Mouse (Mus musculus): Measurements from ENCODE around the gene Mettl17. TPM values are rescaled to one million over a fixed set of nuclear protein-coding genes. Genes with fewer than 3 reads are reported as not detected.
"Not testable (repeated sequence)": the region's sequence is repeated elsewhere in the genome, so short reads cannot be mapped to it uniquely, and the experiment has no call there.

Gene Mettl17
- polyA plus RNA-seq, 1 experiment from 2014 or later: 68.0 TPM

- H3K9ac ChIP-seq (replicated peaks): no peak overlapping the region
- WGBS: 87% methylated on average over 4 of the region's 4 CpGs
- H3K27ac ChIP-seq (replicated peaks): no peak overlapping the region
Measured at GRCm38 (mm10) chr14:51918966-51919365, 34.3 kb downstream of the Mettl17 start.

DNA sequence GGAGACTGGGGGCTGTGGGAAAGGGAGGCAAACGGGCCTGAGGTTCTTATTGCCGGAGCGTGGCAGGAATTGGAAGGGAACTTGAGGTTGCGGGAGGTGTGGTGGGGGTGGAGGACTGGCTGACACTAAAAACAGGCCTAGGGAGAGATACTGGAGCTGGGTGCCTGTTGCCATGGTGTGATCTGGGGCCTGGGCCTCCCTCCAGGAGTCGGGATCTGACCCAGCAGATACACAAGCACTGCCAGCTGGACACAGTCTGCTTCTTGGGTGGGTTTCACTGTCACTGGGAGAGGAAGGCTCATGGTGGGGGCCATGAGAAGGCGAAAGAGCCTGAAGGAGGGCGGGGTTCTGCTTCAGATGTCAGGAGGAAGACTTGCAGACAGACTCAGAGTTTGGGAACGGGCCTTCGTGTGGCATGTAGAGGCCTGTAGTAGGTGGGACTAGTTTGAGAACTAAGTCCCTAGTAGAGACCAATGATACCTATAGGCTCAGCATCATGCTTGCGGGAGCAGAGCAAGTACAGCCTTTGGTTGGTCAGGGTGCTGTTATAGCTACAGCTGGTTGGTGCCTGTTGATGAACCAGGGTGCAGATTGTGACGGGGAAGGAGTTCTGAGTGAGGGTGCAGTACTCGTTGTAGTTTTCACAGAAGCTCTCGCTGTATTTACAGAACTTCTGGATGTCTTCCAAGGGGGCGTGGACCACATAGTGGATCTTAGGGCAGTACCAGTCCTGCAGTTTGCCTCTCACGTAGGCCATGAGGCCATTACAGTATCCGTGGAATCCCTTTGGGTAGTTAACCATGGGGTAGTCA lies 37.3 kb downstream of the Mettl17 start:
- H3K4me1 ChIP-seq: no peaks in the 10 kb centered on the region
- WGBS: 87% methylated on average over 16 of the region's 16 CpGs
- H3K27ac ChIP-seq (replicated peaks): no peak overlapping the region
- H3K36me3 ChIP-seq: no peaks in the 10 kb centered on the region
- H3K27me3 ChIP-seq: no peaks in the 10 kb centered on the region; the same call in 1 of the 2 replicates
- no peak overlapping the region for H3K4me2 ChIP-seq (replicated peaks)
- ATAC-seq (ENCODE audit: low FRiP score, low read depth): no peak
- H3K9me3 ChIP-seq: no peaks in the 10 kb centered on the region
- no peak overlapping the region for H3K9ac ChIP-seq (replicated peaks)
- no peak overlapping the region for H3K4me3 ChIP-seq

More at GRCm38 (mm10) chr14:51918966-51919365, 34.3 kb downstream of the Mettl17 start:
- peaks cover 11% of the 10 kb centered on the region for H3K4me1 ChIP-seq
- ATAC-seq (ENCODE audit: low FRiP score, low read depth): no peak
- no peaks in the 10 kb centered on the region for H3K36me3 ChIP-seq
- H3K4me3 ChIP-seq: no peak overlapping the region
- no peak overlapping the region for H3K4me2 ChIP-seq (replicated peaks)
- no peaks in the 10 kb centered on the region for H3K9me3 ChIP-seq
- peaks cover 9% of the 10 kb centered on the region for H3K27me3 ChIP-seq

DNA sequence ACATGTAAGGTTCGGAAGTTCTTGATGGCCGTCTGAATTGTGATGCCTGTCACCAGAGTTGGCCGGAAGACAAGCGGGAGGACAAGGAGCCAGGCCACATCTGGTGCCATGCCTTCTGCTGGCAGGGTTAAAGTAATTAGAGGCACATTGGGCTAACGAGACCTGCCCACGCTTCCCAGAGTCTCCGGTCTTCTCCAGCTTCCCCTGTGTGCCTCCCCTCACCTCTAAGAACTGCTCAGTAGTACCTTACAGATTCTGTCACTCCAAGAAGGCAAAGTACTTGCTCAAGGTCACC lies 37.9 kb downstream of the Mettl17 start, which contains the start of gene Rnase13:
Gene Rnase13 (minus strand): TSS at position 203 of the 295 bp plus-strand sequence.
- 95% methylated on average over 7 of the region's 7 CpGs for WGBS
- Histone ChIP-seq H3K36me3 (no peaks in the 10 kb centered on the region), H3K27ac (replicated peaks) (no peak within 1 kb of the TSS), H3K9ac (replicated peaks) (no peak within 1 kb of the TSS), H3K4me3 (no peak within 1 kb of the TSS), H3K4me1 (no peaks in the 10 kb centered on the region), H3K27me3 (no peaks in the 10 kb centered on the region; the same call in 1 of the 2 replicates), H3K9me3 (no peaks in the 10 kb centered on the region), H3K4me2 (replicated peaks) (no peak within 1 kb of the TSS)
- no peak for ATAC-seq (ENCODE audit: low FRiP score, low read depth)

DNA sequence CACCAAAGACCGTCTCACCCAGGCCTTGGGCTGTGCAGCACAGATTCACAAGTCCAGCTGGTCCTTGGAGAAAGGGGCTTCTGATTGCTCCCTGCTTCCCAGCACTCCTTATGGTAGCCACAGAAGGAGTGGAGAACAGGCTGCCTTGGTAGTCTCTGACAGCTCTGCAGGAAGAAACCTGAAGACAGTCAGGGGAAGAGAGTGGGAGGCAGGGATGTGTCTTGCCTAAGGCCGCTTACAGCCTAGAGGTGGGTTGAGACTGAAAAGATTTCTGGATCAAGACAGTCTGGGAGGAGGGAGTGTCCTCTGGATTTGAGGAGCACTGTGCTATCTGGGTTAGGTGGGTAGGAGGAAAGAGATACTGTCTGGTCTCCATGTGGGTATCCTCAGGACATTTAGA lies 38.3 kb downstream of the Mettl17 start:
- H3K4me3 ChIP-seq: no peak overlapping the region

GRCm38 (mm10) chr14:51923492-51923891 lies 38.9 kb downstream of the Mettl17 start:
- H3K4me3 ChIP-seq: no peak overlapping the region
- H3K36me3 ChIP-seq: no peaks in the 10 kb centered on the region
- H3K9ac ChIP-seq (replicated peaks): no peak overlapping the region
- H3K9me3 ChIP-seq: no peaks in the 10 kb centered on the region
- H3K4me2 ChIP-seq (replicated peaks): no peak overlapping the region
- no peaks in the 10 kb centered on the region; the same call in 1 of the 2 replicates for H3K27me3 ChIP-seq
- no peak overlapping the region for H3K27ac ChIP-seq (replicated peaks)
- H3K4me1 ChIP-seq: no peaks in the 10 kb centered on the region
- ATAC-seq (ENCODE audit: low FRiP score, low read depth): no peak
- WGBS: 73% methylated on average over 4 of the region's 4 CpGs

More for the DNA sequence above, 38.3 kb downstream of the Mettl17 start:
- H3K9me3 ChIP-seq: no peaks in the 10 kb centered on the region
- H3K4me1 ChIP-seq: no peaks in the 10 kb centered on the region
- ATAC-seq (ENCODE audit: low FRiP score, low read depth): no peak
- H3K4me2 ChIP-seq (replicated peaks): no peak overlapping the region
- 90% methylated on average over 2 of the region's 2 CpGs for WGBS
- H3K9ac ChIP-seq (replicated peaks): no peak overlapping the region
- H3K27me3 ChIP-seq: no peaks in the 10 kb centered on the region; the same call in 1 of the 2 replicates
- no peak overlapping the region for H3K27ac ChIP-seq (replicated peaks)
- no peaks in the 10 kb centered on the region for H3K36me3 ChIP-seq

DNA sequence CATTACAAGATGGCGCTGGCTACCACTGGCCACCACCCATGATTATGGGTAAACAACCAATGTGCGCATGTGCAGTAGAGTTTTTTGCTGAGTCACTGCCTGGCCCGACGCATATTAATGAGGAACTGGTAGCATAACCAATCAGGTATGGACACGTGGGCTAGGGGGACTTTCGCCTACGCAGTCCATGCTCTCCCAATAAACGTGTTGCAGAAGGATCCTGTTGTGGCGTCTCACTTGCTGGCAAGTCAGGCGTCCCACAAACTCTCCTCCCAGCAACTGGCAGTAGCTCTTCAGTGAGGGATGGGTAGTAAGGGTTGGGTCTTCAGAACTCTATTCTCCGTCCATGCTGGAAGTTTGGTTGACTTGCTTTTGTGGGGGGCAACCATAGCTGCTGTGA lies 42.3 kb downstream of the Mettl17 start:
- not testable (repeated sequence) for H3K4me1 ChIP-seq; ATAC-seq (ENCODE audit: low FRiP score, low read depth); H3K36me3 ChIP-seq; H3K9me3 ChIP-seq; H3K27me3 ChIP-seq; H3K4me2 ChIP-seq (replicated peaks); H3K9ac ChIP-seq (replicated peaks); H3K27ac ChIP-seq (replicated peaks); H3K4me3 ChIP-seq
- WGBS: 93% methylated on average over 11 of the region's 11 CpGs

GRCm38 (mm10) chr14:51929309-51929943 lies 44.8 kb downstream of the Mettl17 start:
- Histone ChIP-seq H3K27me3 (0 out of 2 replicates have a peak, but pooled peaks cover 4% of the 10 kb centered on the region), H3K4me2 (replicated peaks) (no peak overlapping the region), H3K36me3 (no peaks in the 10 kb centered on the region), H3K9me3 (no peaks in the 10 kb centered on the region), H3K4me1 (no peaks in the 10 kb centered on the region), H3K4me3 (no peak overlapping the region), H3K27ac (replicated peaks) (no peak overlapping the region), H3K9ac (replicated peaks) (no peak overlapping the region)
- 81% methylated on average over 8 of the region's 8 CpGs for WGBS
- no peak for ATAC-seq (ENCODE audit: low FRiP score, low read depth)

- H3K36me3 ChIP-seq: no peaks in the 10 kb centered on the region
- H3K4me3 ChIP-seq: no peak overlapping the region
- H3K27me3 ChIP-seq: 0 out of 2 replicates have a peak, but pooled peaks cover 4% of the 10 kb centered on the region
- no peak overlapping the region for H3K27ac ChIP-seq (replicated peaks)
- no peak overlapping the region for H3K4me2 ChIP-seq (replicated peaks)
- no peaks in the 10 kb centered on the region for H3K4me1 ChIP-seq
- 74% methylated on average over 9 of the region's 9 CpGs for WGBS
- no peak for ATAC-seq (ENCODE audit: low FRiP score, low read depth)
- H3K9me3 ChIP-seq: no peaks in the 10 kb centered on the region
- H3K9ac ChIP-seq (replicated peaks): no peak overlapping the region
Measured at GRCm38 (mm10) chr14:51929968-51930367, 45.3 kb downstream of the Mettl17 start.

DNA sequence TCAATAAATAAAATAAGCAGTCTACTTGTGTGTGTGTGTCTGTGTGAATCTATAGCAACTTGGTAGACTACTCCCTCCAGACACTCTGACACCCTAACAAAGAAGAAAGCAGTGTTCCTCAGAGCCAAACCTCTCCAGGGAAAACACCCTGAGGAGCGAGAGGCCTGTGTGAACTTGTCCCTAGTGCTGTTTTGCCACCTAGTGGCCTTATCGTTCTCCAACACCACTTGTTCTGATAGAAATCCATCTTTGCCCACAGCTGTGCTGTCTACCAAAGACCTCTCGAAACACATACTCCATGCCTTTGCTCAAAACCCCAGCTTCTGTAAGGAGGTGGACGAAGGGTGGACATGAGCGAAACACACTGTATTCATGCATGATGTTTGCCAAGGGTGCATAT lies 46.2 kb downstream of the Mettl17 start:
- 40% methylated on average over 5 of the region's 5 CpGs for WGBS
- Histone ChIP-seq H3K4me3 (no peak overlapping the region), H3K27me3 (0 out of 2 replicates have a peak, but pooled peaks cover 4% of the 10 kb centered on the region), H3K36me3 (no peaks in the 10 kb centered on the region), H3K9ac (replicated peaks) (no peak overlapping the region), H3K27ac (replicated peaks) (no peak overlapping the region), H3K4me1 (no peaks in the 10 kb centered on the region), H3K4me2 (replicated peaks) (no peak overlapping the region), H3K9me3 (no peaks in the 10 kb centered on the region)
- ATAC-seq (ENCODE audit: low FRiP score, low read depth): peak; percentile 65

GRCm38 (mm10) chr14:51932092-51933020 lies 47.7 kb downstream of the Mettl17 start:
- no peaks in the 10 kb centered on the region for H3K9me3 ChIP-seq
- H3K27ac ChIP-seq (replicated peaks): no peak overlapping the region
- no peaks in the 10 kb centered on the region for H3K36me3 ChIP-seq
- H3K9ac ChIP-seq (replicated peaks): no peak overlapping the region
- H3K4me2 ChIP-seq (replicated peaks): no peak overlapping the region
- 0 out of 2 replicates have a peak, but pooled peaks cover 4% of the 10 kb centered on the region for H3K27me3 ChIP-seq
- no peak overlapping the region for H3K4me3 ChIP-seq
- WGBS: 78% methylated on average over 10 of the region's 10 CpGs
- no peaks in the 10 kb centered on the region for H3K4me1 ChIP-seq
- ATAC-seq (ENCODE audit: low FRiP score, low read depth): no peak

GRCm38 (mm10) chr14:51939005-51939404 lies 54.4 kb downstream of the Mettl17 start:
- no peak overlapping the region for H3K4me2 ChIP-seq (replicated peaks)
- no peaks in the 10 kb centered on the region for H3K9me3 ChIP-seq
- H3K36me3 ChIP-seq: no peaks in the 10 kb centered on the region
- H3K9ac ChIP-seq (replicated peaks): no peak overlapping the region
- no peak for ATAC-seq (ENCODE audit: low FRiP score, low read depth)
- WGBS: 87% methylated on average over 9 of the region's 9 CpGs
- H3K4me1 ChIP-seq: no peaks in the 10 kb centered on the region
- H3K27me3 ChIP-seq: no peaks in the 10 kb centered on the region
- no peak overlapping the region for H3K27ac ChIP-seq (replicated peaks)
- no peak overlapping the region for H3K4me3 ChIP-seq
